Mouse (Mus musculus): ENCODE data around the gene Mkrn3. TPM values are rescaled to one million over a fixed set of nuclear protein-coding genes. Genes with fewer than 3 reads are reported as not detected.

The Mkrn3 gene
- polyA plus RNA-seq (2011; ENCODE audit: insufficient read depth, insufficient read length, low read depth, missing spikeins), result 3.7 and 3.8 TPM in 2 replicates

GRCm38 (mm10) chr7:62419493-62420360 lies at the start of gene Mkrn3:
Mkrn3 (minus strand) TSS chr7:62420139.
- H3K4me1 ChIP-seq (ENCODE audit: control insufficient read depth, insufficient read depth, low read length), result no peaks in the 10 kb centered on the region
- no peaks in the 10 kb centered on the region for H3K27me3 ChIP-seq (ENCODE audit: control insufficient read depth, insufficient read depth, low read length, poor library complexity, severe bottlenecking)
- peak within 1 kb of the TSS; percentile 68 for H3K9ac ChIP-seq (ENCODE audit: low read depth, poor library complexity, severe bottlenecking)
- H3K4me3 ChIP-seq (ENCODE audit: low read depth, low read length), result peak within 1 kb of the TSS; percentile 86
- no peaks in the 10 kb centered on the region; the same call in 1 of the 2 replicates for H3K9me3 ChIP-seq (replicated peaks; ENCODE audit: control insufficient read depth, insufficient read depth, low read length, poor library complexity, severe bottlenecking)
- peak; percentile 50 for TF ChIP-seq POLR2A (IDR thresholded peaks at IDR 0.05; ENCODE audit: insufficient read depth, low read length)
- TF ChIP-seq EP300 (IDR thresholded peaks at IDR 0.05; ENCODE audit: insufficient read depth, low read depth, low read length), result 0 out of 2 replicates have a peak, but pooled peaks have one; percentile 34
- TF ChIP-seq CTCF (IDR thresholded peaks at IDR 0.05; ENCODE audit: low read depth, low read length), result no peak
- H3K36me3 ChIP-seq (ENCODE audit: control insufficient read depth, insufficient read depth, low read length, poor library complexity, severe bottlenecking), result no peaks in the 10 kb centered on the region
- 0 out of 2 replicates have a peak within 1 kb of the TSS, but pooled peaks have one; percentile 39 for H3K27ac ChIP-seq (ENCODE audit: insufficient read depth, low read length)

- TF ChIP-seq EP300 (IDR thresholded peaks at IDR 0.05; ENCODE audit: insufficient read depth, low read depth, low read length) (no peak), POLR2A (IDR thresholded peaks at IDR 0.05; ENCODE audit: insufficient read depth, low read length) (no peak), CTCF (IDR thresholded peaks at IDR 0.05; ENCODE audit: low read depth, low read length) (no peak)
- Histone ChIP-seq H3K4me3 (ENCODE audit: low read depth, low read length) (peak within 1 kb of the TSS; percentile 84), H3K27me3 (ENCODE audit: control insufficient read depth, insufficient read depth, low read length, poor library complexity, severe bottlenecking) (peaks cover 2% of the 10 kb centered on the region; the same call in 1 of the 2 replicates)
Measured at GRCm38 (mm10) chr7:62463878-62464755, 44.2 kb upstream of the Mkrn3 start, which contains the start of gene Peg12. Peg12 (minus strand) TSS chr7:62464510.

GRCm38 (mm10) chr7:62463007-62463877 lies 43.3 kb upstream of the Mkrn3 start:
- no peaks in the 10 kb centered on the region for H3K4me1 ChIP-seq (ENCODE audit: control insufficient read depth, insufficient read depth, low read length)
- peak overlapping the region; percentile 84 for H3K4me3 ChIP-seq (ENCODE audit: low read depth, low read length)
- H3K27ac ChIP-seq (ENCODE audit: insufficient read depth, low read length), result no peak overlapping the region
- no peak for TF ChIP-seq POLR2A (IDR thresholded peaks at IDR 0.05; ENCODE audit: insufficient read depth, low read length)
- TF ChIP-seq CTCF (IDR thresholded peaks at IDR 0.05; ENCODE audit: low read depth, low read length), result no peak
- TF ChIP-seq EP300 (IDR thresholded peaks at IDR 0.05; ENCODE audit: insufficient read depth, low read depth, low read length), result no peak
- H3K9me3 ChIP-seq (replicated peaks; ENCODE audit: control insufficient read depth, insufficient read depth, low read length, poor library complexity, severe bottlenecking), result no peaks in the 10 kb centered on the region
- H3K27me3 ChIP-seq (ENCODE audit: control insufficient read depth, insufficient read depth, low read length, poor library complexity, severe bottlenecking), result peaks cover 3% of the 10 kb centered on the region
- H3K9ac ChIP-seq (ENCODE audit: low read depth, poor library complexity, severe bottlenecking), result peak overlapping the region; percentile 76
- no peaks in the 10 kb centered on the region for H3K36me3 ChIP-seq (ENCODE audit: control insufficient read depth, insufficient read depth, low read length, poor library complexity, severe bottlenecking)

More at GRCm38 (mm10) chr7:62463878-62464755, 44.2 kb upstream of the Mkrn3 start, which contains the start of gene Peg12:
- Histone ChIP-seq H3K27ac (ENCODE audit: insufficient read depth, low read length) (no peak within 1 kb of the TSS), H3K9me3 (replicated peaks; ENCODE audit: control insufficient read depth, insufficient read depth, low read length, poor library complexity, severe bottlenecking) (no peaks in the 10 kb centered on the region), H3K4me1 (ENCODE audit: control insufficient read depth, insufficient read depth, low read length) (no peaks in the 10 kb centered on the region), H3K36me3 (ENCODE audit: control insufficient read depth, insufficient read depth, low read length, poor library complexity, severe bottlenecking) (no peaks in the 10 kb centered on the region), H3K9ac (ENCODE audit: low read depth, poor library complexity, severe bottlenecking) (peak within 1 kb of the TSS; percentile 76)

- Histone ChIP-seq H3K9me3 (replicated peaks; ENCODE audit: control insufficient read depth, insufficient read depth, low read length, poor library complexity, severe bottlenecking) (no peaks in the 10 kb centered on the region), H3K9ac (ENCODE audit: low read depth, poor library complexity, severe bottlenecking) (no peak overlapping the region), H3K27me3 (ENCODE audit: control insufficient read depth, insufficient read depth, low read length, poor library complexity, severe bottlenecking) (peaks cover 3% of the 10 kb centered on the region), H3K4me1 (ENCODE audit: control insufficient read depth, insufficient read depth, low read length) (no peaks in the 10 kb centered on the region), H3K4me3 (ENCODE audit: low read depth, low read length) (peak overlapping the region; percentile 41), H3K27ac (ENCODE audit: insufficient read depth, low read length) (no peak overlapping the region), H3K36me3 (ENCODE audit: control insufficient read depth, insufficient read depth, low read length, poor library complexity, severe bottlenecking) (no peaks in the 10 kb centered on the region)
- no peak for TF ChIP-seq POLR2A (IDR thresholded peaks at IDR 0.05; ENCODE audit: insufficient read depth, low read length)
- TF ChIP-seq EP300 (IDR thresholded peaks at IDR 0.05; ENCODE audit: insufficient read depth, low read depth, low read length), result peak; percentile 85; the same call in 1 of the 2 replicates
Measured at GRCm38 (mm10) chr7:62462229-62463006, 42.5 kb upstream of the Mkrn3 start.

Measured in ES-Bruce4 (cell line).